Mouse (Mus musculus): Measurements from ENCODE around the gene Schip1. TPM values are rescaled to one million over a fixed set of nuclear protein-coding genes. Genes with fewer than 3 reads are reported as not detected.

The Schip1 gene
- total and polyA plus RNA-seq, 2 experiments from 2014 or later, result 108 to 157 TPM

DNA sequence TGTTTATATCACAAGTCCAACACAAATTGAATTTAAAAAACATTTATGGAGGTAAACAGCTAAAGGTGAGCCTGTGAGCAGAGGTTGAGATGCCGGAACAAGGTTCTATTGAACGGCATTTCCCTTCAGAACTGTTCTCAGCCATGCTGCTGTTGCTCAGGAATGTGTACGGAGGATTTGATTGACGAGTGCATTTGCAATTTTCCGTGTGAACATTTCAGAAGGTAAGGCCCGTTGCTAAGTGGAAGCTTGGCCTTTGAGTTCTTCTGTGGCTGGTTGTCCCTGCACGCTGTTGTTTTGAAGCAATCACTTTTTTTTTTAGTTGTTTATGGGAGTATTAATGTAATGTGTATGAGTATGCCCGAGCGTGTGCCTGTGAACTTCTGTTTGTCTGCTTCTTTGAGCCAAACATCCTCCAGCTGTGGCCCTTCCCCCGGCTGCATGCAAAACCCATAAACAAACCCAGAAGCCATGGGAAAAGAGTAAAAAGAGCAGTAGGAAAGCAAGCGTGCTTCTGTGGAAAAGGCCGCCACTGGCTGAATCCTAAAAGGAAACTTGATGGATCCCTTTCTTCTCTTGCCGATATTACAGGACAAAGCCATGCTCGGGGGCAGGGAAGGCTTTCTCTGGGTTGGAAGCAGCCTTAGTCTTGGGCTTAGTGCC, 518.6 kb downstream of the Schip1 start:
- WGBS, result 13% methylated on average over 14 of the region's 14 CpGs
- no peak for DNase-seq (ENCODE audit: low spot score)

DNA sequence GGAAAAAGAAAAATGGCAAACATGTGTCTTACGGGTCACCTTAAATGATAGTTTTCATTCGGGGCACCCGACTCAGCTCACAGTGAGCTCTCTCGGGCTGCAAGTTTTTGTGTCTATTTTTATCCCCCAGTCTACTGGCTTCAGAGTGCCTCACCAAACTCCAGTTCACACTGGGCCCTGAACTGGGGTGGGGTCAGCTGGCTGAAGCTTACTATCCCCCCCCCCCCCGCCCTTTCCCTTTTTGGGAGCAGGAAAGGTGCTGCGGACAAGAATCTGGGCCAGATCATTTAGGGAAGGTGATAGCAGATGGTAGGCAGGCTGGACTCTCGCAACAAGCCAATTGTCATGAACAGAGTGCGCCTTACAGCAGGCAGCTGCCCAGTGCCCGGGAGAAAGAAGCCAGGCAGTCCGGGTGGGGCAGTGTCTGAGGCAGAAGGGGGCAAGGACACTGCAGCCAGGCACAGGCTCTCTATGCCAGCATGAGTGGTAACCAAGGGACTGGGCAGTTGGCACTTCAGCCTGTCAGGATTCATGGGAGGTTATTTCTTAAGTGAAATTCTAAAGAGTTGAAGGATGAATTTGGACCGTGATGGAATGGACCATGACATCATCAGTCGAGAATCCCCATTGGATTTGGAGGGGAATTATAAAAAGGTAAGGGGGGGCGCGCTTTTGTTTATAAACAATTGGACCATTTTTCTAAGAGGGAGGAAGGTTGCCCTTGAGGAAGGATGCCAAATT, 519.3 kb downstream of the Schip1 start:
- no peaks in the 10 kb centered on the region for H3K9me3 ChIP-seq (ENCODE audit: low read length)
- peak; percentile 70 for ATAC-seq (ENCODE audit: low FRiP score)
- no peak for TF ChIP-seq CTCF (IDR thresholded peaks at IDR 0.05)
- 29% methylated on average over 14 of the region's 14 CpGs for WGBS
- H3K9ac ChIP-seq (replicated peaks; ENCODE audit: low read length, poor library complexity, severe bottlenecking), result no peak overlapping the region
- H3K36me3 ChIP-seq (ENCODE audit: insufficient read depth, low read length), result no peaks in the 10 kb centered on the region
- no peaks in the 10 kb centered on the region for H3K4me1 ChIP-seq (ENCODE audit: insufficient read depth, low read length)
- peak overlapping the region; percentile 59 for H3K27ac ChIP-seq (ENCODE audit: low read depth, low read length)
- no peaks in the 10 kb centered on the region for H3K27me3 ChIP-seq (ENCODE audit: insufficient read depth, low read length)
- no peak overlapping the region for H3K4me3 ChIP-seq (ENCODE audit: low read depth, low read length)
- H3K4me2 ChIP-seq (ENCODE audit: low read depth, low read length, poor library complexity, severe bottlenecking), result peak overlapping the region; percentile 21
- peak; percentile 68 for DNase-seq (ENCODE audit: low spot score)

More for the DNA sequence above, 518.6 kb downstream of the Schip1 start:
- TF ChIP-seq CTCF (IDR thresholded peaks at IDR 0.05), result no peak
- Histone ChIP-seq H3K4me2 (ENCODE audit: low read depth, low read length, poor library complexity, severe bottlenecking) (peak overlapping the region; percentile 21), H3K27me3 (ENCODE audit: insufficient read depth, low read length) (no peaks in the 10 kb centered on the region), H3K27ac (ENCODE audit: low read depth, low read length) (peak overlapping the region; percentile 59; the same call in 1 of the 2 replicates), H3K9ac (replicated peaks; ENCODE audit: low read length, poor library complexity, severe bottlenecking) (0 out of 2 replicates have a peak overlapping the region, but pooled peaks have one; percentile 24), H3K4me3 (ENCODE audit: low read depth, low read length) (no peak overlapping the region), H3K4me1 (ENCODE audit: insufficient read depth, low read length) (no peaks in the 10 kb centered on the region), H3K36me3 (ENCODE audit: insufficient read depth, low read length) (no peaks in the 10 kb centered on the region), H3K9me3 (ENCODE audit: low read length) (no peaks in the 10 kb centered on the region)
- ATAC-seq (ENCODE audit: low FRiP score), result no peak

DNA sequence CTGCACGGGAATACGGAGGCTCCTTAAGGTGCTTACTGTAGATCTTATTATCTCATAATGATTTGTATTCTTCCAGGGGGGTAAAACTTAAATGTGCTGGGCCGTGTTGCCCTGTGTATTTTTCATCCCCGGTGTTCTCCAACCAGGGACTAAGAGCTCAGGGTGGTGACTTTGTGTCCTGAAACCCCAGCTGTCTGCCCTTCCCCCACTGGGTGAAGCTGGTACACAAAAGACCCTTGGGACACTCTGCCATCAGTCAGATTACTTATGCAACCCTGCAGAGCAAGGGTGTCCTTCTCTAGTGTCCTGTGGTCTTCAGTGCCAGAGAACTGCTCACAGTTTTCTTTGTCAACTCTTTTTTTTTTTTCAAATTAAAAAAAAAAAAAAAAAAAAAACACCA, 520.6 kb downstream of the Schip1 start:
- no peak for TF ChIP-seq CTCF (IDR thresholded peaks at IDR 0.05)
- ATAC-seq (ENCODE audit: low FRiP score) (no peak), DNase-seq (ENCODE audit: low spot score) (no peak)
- 62% methylated on average over 4 of the region's 4 CpGs for WGBS
- no peaks in the 10 kb centered on the region for H3K36me3 ChIP-seq (ENCODE audit: insufficient read depth, low read length)
- no peak overlapping the region for H3K9ac ChIP-seq (replicated peaks; ENCODE audit: low read length, poor library complexity, severe bottlenecking)
- no peaks in the 10 kb centered on the region for H3K27me3 ChIP-seq (ENCODE audit: insufficient read depth, low read length)
- no peak overlapping the region for H3K4me2 ChIP-seq (ENCODE audit: low read depth, low read length, poor library complexity, severe bottlenecking)
- H3K9me3 ChIP-seq (ENCODE audit: low read length), result no peaks in the 10 kb centered on the region
- no peak overlapping the region for H3K4me3 ChIP-seq (ENCODE audit: low read depth, low read length)
- no peaks in the 10 kb centered on the region for H3K4me1 ChIP-seq (ENCODE audit: insufficient read depth, low read length)
- H3K27ac ChIP-seq (ENCODE audit: low read depth, low read length), result no peak overlapping the region

DNA sequence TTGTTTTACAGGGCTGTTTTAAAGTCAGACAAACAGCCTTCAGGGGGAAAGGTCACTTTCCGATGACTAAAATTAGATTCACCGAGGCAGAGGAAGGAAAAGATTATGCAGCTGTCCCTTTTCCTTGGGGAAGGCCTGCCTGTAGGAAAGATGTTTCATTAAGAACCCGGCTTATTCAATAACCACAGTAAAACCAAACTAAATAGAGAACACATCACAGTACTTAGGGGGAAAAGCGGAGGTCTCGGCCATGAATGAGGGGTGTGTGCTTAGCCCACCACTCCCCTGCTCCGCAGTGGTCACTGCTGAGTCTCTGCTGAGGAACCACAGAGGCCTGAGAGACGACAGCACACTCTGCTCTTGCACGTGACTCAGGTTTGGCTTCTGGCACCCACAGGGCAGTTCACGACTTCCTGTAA, 522.1 kb downstream of the Schip1 start:
- Histone ChIP-seq H3K9ac (replicated peaks; ENCODE audit: low read length, poor library complexity, severe bottlenecking) (no peak overlapping the region), H3K4me2 (ENCODE audit: low read depth, low read length, poor library complexity, severe bottlenecking) (no peak overlapping the region), H3K27me3 (ENCODE audit: insufficient read depth, low read length) (no peaks in the 10 kb centered on the region), H3K36me3 (ENCODE audit: insufficient read depth, low read length) (no peaks in the 10 kb centered on the region), H3K4me3 (ENCODE audit: low read depth, low read length) (no peak overlapping the region), H3K27ac (ENCODE audit: low read depth, low read length) (no peak overlapping the region), H3K4me1 (ENCODE audit: insufficient read depth, low read length) (no peaks in the 10 kb centered on the region), H3K9me3 (ENCODE audit: low read length) (no peaks in the 10 kb centered on the region)
- 41% methylated on average over 9 of the region's 9 CpGs for WGBS
- DNase-seq (ENCODE audit: low spot score), result no peak
- ATAC-seq (ENCODE audit: low FRiP score), result no peak
- no peak for TF ChIP-seq CTCF (IDR thresholded peaks at IDR 0.05)

DNA sequence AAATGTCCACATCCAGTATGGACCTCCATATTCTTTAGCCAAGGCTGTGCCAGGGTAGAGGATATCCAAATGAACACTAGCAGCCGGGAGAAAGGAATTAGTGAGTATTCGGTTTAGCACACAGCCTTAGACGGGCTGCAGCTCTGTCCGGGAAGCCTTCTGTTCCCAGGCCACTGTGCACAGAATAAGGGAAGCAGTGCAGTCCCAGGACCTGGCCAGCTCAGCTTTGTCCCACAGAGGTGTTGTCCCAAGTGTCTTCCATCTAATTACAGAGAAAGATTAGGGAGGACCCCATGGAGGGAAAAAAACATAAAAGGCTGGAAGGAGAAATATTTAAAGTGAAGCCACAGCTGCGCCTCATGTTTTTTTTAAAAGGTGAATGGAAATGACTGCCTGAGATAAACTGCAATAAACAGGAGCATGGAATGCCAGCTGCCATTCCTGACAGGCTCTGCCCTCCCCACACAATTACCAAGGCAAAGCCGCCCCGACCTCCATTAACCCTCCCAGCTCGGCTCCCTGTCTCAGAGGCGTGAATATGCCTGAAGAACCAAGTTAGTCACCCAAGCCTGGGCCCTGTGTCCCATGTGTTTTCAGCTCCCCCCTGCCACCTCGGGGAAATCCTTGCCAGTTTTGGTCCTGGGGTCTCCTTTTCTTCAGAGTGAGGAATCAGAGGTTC, 523.1 kb downstream of the Schip1 start:
- H3K27ac ChIP-seq (ENCODE audit: low read depth, low read length), result no peak overlapping the region
- DNase-seq (ENCODE audit: low spot score), result no peak
- no peak overlapping the region for H3K4me2 ChIP-seq (ENCODE audit: low read depth, low read length, poor library complexity, severe bottlenecking)
- H3K27me3 ChIP-seq (ENCODE audit: insufficient read depth, low read length), result no peaks in the 10 kb centered on the region
- ATAC-seq (ENCODE audit: low FRiP score), result no peak
- 45% methylated on average over 10 of the region's 10 CpGs for WGBS
- no peak for TF ChIP-seq CTCF (IDR thresholded peaks at IDR 0.05)
- no peaks in the 10 kb centered on the region for H3K4me1 ChIP-seq (ENCODE audit: insufficient read depth, low read length)
- no peak overlapping the region for H3K4me3 ChIP-seq (ENCODE audit: low read depth, low read length)
- H3K9ac ChIP-seq (replicated peaks; ENCODE audit: low read length, poor library complexity, severe bottlenecking), result no peak overlapping the region
- no peaks in the 10 kb centered on the region for H3K36me3 ChIP-seq (ENCODE audit: insufficient read depth, low read length)
- H3K9me3 ChIP-seq (ENCODE audit: low read length), result no peaks in the 10 kb centered on the region
